Mouse (Mus musculus) layer of hippocampus, adult 9-11 months (tissue): ENCODE data around the gene Cdc42ep4.

ENCODE experiments used
- DNase-seq: peaks from one replicate; pipeline ENCODE4 v3.0.0; 2022

Cdc42ep4 gene

DNA sequence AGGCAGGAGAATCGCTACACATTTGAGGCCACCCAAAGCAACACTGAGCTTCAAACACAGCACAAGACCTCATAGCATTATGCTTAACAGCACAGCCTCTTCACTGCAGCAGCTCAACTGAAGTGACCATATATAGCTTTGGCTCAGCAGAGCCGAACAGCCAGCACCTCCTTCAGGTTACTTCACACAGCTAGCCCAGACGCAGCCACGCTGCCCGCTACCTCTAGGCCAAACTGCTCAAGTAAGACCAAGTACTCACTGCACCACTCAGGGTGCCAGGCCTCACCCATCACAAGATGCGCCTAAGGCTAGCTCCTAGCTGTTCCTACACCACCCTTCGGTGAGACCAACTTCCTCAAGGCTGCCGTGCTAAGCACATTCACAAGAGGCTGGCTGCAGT lies 73.3 kb downstream of the Cdc42ep4 start:
- DNase-seq, result no peak

DNA sequence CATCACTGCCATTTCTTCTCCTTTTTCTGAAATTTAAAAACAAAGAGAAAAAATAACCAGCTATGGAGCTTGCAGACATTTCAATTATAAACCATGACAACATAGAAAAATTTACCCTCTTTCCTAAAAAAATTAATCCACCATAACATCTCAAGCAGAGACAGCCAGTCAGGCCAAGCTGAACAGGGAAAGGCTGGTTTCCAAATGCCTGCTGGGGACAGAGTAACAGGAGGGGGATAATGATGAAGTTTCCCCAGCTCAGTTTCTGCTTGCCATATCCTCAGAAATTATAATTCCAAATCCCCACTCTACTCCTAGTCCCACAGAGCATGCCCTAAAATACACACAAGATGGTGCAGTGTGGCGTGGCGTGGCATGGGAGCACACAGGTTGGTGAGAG lies 74.3 kb downstream of the Cdc42ep4 start:
- DNase-seq, result no peak
